Mouse (Mus musculus): Measurements from ENCODE around the gene 6430548M08Rik. TPM values are rescaled to one million over a fixed set of nuclear protein-coding genes. Genes with fewer than 3 reads are reported as not detected.
A peak's percentile ranks its signal among the peaks of the same experiment; 100 is the strongest.

The 6430548M08Rik gene
- polyA plus RNA-seq (2014; fragmentation: Nextera tagmentation; extraction: Ambion mirVana), result 9.8 and 11.2 TPM in 2 replicates

DNA sequence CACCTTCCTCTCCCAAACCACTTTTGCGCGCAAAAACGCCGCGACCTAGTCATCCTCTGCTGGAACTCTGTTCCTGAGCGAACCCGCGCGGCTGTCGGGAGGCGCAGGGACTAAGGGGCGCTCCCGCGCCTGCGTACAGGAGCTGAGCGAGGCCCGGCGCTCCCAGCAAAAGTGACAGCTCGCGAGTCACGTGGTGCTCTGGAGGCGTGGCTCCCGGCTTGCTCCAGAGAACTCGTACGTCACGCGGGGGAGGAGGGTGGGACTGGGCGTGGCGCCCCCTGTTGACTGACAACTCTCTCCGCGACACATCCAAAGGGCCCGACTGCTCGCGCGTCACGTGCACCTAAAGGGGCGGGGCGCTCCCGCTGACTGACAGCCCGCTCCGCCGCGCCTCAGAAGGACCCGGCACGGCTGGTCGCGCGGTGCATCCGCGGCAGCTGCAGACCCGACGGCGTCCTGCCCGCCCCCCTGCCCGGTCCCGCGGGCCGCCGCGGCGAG, at the start of gene 6430548M08Rik:
6430548M08Rik (plus strand) TSS at position 395 of the 498 bp plus-strand sequence.
- peak; percentile 100 for DNase-seq (ENCODE audit: low spot score)
- Histone ChIP-seq H3K27me3 (ENCODE audit: control insufficient read depth, insufficient read depth, low read length) (peaks cover 21% of the 10 kb centered on the region), H3K4me3 (ENCODE audit: low read depth, low read length) (peak within 1 kb of the TSS; percentile 54), H3K9me3 (ENCODE audit: control insufficient read depth, low read length) (no peaks in the 10 kb centered on the region), H3K9ac (ENCODE audit: low read depth, low read length) (peak within 1 kb of the TSS; percentile 64), H3K4me1 (replicated peaks; ENCODE audit: control insufficient read depth, insufficient read depth, low read length) (no peaks in the 10 kb centered on the region; the same call in 1 of the 2 replicates), H3K36me3 (ENCODE audit: control insufficient read depth, insufficient read depth, low read length) (no peaks in the 10 kb centered on the region), H3K4me2 (replicated peaks; ENCODE audit: low read depth, low read length) (peak within 1 kb of the TSS; percentile 66), H3K27ac (ENCODE audit: low read depth, low read length) (peak within 1 kb of the TSS; percentile 71)
- peak; percentile 96 for ATAC-seq (ENCODE audit: low FRiP score)
- WGBS, result under 1% methylated on average over 55 of the region's 61 CpGs

DNA sequence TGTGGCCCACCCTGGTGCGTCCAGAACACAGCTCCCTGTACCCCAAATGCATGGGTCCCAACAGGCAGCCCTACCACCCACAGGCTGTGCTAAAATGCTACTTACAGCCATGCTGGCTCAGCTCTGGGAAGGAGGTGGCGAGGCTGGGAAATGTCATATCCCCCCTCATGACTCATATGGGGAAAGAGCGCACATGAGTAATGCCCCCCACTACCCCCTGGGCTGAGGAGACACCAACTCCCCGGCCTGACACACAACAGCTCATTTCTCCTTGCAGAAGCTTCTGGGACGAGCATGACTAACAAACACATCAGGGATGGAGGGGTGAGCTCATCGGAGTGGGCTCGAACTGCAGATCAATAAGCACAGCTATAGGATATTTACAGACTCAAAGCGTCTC, 48.3 kb upstream of the 6430548M08Rik start:
- WGBS, result 92% methylated on average over 8 of the region's 8 CpGs
- Histone ChIP-seq H3K4me1 (replicated peaks; ENCODE audit: control insufficient read depth, insufficient read depth, low read length) (no peaks in the 10 kb centered on the region), H3K4me2 (replicated peaks; ENCODE audit: low read depth, low read length) (no peak overlapping the region), H3K9ac (ENCODE audit: low read depth, low read length) (no peak overlapping the region), H3K9me3 (ENCODE audit: control insufficient read depth, low read length) (no peaks in the 10 kb centered on the region), H3K36me3 (ENCODE audit: control insufficient read depth, insufficient read depth, low read length) (no peaks in the 10 kb centered on the region), H3K4me3 (ENCODE audit: low read depth, low read length) (no peak overlapping the region), H3K27ac (ENCODE audit: low read depth, low read length) (no peak overlapping the region), H3K27me3 (ENCODE audit: control insufficient read depth, insufficient read depth, low read length) (no peaks in the 10 kb centered on the region)
- ATAC-seq (ENCODE audit: low FRiP score) (no peak), DNase-seq (ENCODE audit: low spot score) (no peak)

DNA sequence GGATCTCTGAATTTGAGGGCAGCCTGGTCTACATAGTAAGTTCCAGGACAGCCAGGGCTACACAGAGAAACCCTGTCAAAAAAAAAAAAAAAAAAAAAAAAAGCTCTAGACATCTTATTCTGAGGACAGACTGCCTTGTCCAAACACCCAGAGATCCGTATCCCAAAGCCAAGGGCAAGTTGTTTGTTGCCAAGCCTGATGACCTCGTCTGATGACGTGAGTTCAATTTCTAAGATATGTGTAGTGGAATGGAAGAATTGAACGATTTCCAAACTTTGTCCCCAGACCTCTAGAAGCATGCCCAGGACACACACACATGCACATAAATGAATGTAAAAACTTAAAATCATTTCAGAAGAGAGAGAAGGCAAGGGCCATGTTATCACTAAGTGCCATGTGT, 47.7 kb upstream of the 6430548M08Rik start:
- H3K9ac ChIP-seq (ENCODE audit: low read depth, low read length), result no peak overlapping the region
- H3K27ac ChIP-seq (ENCODE audit: low read depth, low read length), result no peak overlapping the region
- no peaks in the 10 kb centered on the region for H3K27me3 ChIP-seq (ENCODE audit: control insufficient read depth, insufficient read depth, low read length)
- no peaks in the 10 kb centered on the region for H3K4me1 ChIP-seq (replicated peaks; ENCODE audit: control insufficient read depth, insufficient read depth, low read length)
- H3K4me2 ChIP-seq (replicated peaks; ENCODE audit: low read depth, low read length), result no peak overlapping the region
- no peak overlapping the region for H3K4me3 ChIP-seq (ENCODE audit: low read depth, low read length)
- 91% methylated on average over 4 of the region's 4 CpGs for WGBS
- no peaks in the 10 kb centered on the region for H3K36me3 ChIP-seq (ENCODE audit: control insufficient read depth, insufficient read depth, low read length)
- no peak for DNase-seq (ENCODE audit: low spot score)
- ATAC-seq (ENCODE audit: low FRiP score), result no peak
- H3K9me3 ChIP-seq (ENCODE audit: control insufficient read depth, low read length), result no peaks in the 10 kb centered on the region

DNA sequence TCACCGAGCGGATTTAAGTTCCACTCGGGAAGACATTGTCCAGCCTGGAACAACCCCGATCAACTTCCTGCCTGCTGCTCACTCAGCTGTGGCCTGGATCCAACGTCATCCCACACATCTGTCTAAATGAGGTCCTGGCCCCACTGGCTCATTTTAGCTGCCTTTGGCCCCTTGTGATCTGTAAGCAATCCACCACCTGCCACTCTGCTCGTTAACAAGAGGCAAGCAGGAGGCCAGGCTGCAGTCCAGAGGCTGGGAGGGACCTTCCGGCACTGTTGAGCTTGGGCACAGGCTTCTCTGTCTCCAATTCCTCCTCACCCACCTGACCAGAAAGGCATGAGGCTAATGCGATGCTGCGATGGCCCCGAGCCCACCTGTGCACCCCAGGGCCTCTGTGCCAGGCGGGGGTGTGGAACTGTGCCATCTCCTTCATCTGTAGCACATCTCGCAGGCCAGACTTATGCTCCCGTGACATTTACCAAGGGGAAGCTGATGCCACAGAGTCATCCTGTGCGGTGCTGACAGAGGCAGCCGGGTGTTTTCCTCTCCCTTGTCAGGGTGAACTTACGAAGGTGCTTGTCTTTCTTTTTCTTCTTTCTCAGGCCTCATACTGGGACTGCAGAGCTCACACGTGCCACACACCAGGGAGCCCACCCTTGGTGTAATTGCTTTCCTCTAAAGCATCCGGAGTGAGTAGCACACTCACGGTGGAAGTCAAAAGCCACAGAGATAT, 45.9 kb upstream of the 6430548M08Rik start:
- no peaks in the 10 kb centered on the region for H3K27me3 ChIP-seq (ENCODE audit: control insufficient read depth, insufficient read depth, low read length)
- H3K4me3 ChIP-seq (ENCODE audit: low read depth, low read length), result no peak overlapping the region
- ATAC-seq (ENCODE audit: low FRiP score) (no peak), DNase-seq (ENCODE audit: low spot score) (no peak)
- no peaks in the 10 kb centered on the region for H3K36me3 ChIP-seq (ENCODE audit: control insufficient read depth, insufficient read depth, low read length)
- H3K9ac ChIP-seq (ENCODE audit: low read depth, low read length), result no peak overlapping the region
- H3K4me1 ChIP-seq (replicated peaks; ENCODE audit: control insufficient read depth, insufficient read depth, low read length), result no peaks in the 10 kb centered on the region
- no peaks in the 10 kb centered on the region for H3K9me3 ChIP-seq (ENCODE audit: control insufficient read depth, low read length)
- 70% methylated on average over 19 of the region's 19 CpGs for WGBS
- no peak overlapping the region for H3K4me2 ChIP-seq (replicated peaks; ENCODE audit: low read depth, low read length)
- no peak overlapping the region for H3K27ac ChIP-seq (ENCODE audit: low read depth, low read length)

DNA sequence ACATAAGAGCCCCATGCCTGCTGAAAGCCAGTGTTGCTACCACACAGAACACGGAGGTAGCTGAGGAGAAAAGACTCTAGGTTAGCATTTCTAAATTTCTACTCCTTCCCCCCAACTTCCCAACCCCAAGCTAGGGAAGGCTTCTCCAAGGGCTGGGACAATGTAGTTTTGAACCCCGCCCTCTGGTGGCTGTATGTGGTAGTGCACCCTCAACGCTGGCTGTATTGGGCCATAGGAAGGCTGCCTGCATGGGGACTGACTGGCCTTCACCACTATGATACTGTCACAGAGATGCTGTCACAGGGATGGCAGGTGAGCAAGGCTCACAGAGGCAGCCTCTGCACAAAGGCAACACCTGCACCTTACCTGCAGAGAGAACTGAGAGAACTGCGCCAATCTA, 42.3 kb upstream of the 6430548M08Rik start:
- H3K4me2 ChIP-seq (replicated peaks; ENCODE audit: low read depth, low read length), result no peak overlapping the region
- H3K9ac ChIP-seq (ENCODE audit: low read depth, low read length), result no peak overlapping the region
- H3K27ac ChIP-seq (ENCODE audit: low read depth, low read length), result no peak overlapping the region
- DNase-seq (ENCODE audit: low spot score) (peak; percentile 91), ATAC-seq (ENCODE audit: low FRiP score) (0 out of 2 replicates have a peak, but pooled peaks have one; percentile 49)
- H3K9me3 ChIP-seq (ENCODE audit: control insufficient read depth, low read length), result no peaks in the 10 kb centered on the region
- H3K4me1 ChIP-seq (replicated peaks; ENCODE audit: control insufficient read depth, insufficient read depth, low read length), result no peaks in the 10 kb centered on the region
- H3K36me3 ChIP-seq (ENCODE audit: control insufficient read depth, insufficient read depth, low read length), result no peaks in the 10 kb centered on the region
- 33% methylated on average over 4 of the region's 4 CpGs for WGBS
- H3K4me3 ChIP-seq (ENCODE audit: low read depth, low read length), result no peak overlapping the region
- no peaks in the 10 kb centered on the region for H3K27me3 ChIP-seq (ENCODE audit: control insufficient read depth, insufficient read depth, low read length)

DNA sequence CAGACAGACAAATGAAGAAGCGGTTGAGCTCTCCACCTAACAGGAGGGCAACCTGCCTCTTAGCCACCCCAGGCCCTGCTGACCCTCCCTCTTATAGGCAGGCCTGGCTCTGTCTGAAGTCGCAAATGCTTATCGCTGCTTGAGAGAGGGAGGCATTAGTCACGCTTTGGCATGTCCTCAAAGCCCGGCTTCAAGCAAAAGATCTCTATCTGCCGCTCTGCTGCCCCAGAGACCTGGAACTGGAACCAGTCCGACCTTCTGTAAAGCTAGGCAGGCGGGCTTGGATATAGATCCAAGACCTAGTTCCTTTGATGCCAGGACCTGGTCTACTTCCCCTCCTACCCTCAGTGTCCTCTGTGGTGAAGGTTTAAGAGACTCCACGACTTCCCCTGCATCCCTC, 41.7 kb upstream of the 6430548M08Rik start:
- Histone ChIP-seq H3K4me3 (ENCODE audit: low read depth, low read length) (no peak overlapping the region), H3K4me1 (replicated peaks; ENCODE audit: control insufficient read depth, insufficient read depth, low read length) (no peaks in the 10 kb centered on the region), H3K36me3 (ENCODE audit: control insufficient read depth, insufficient read depth, low read length) (no peaks in the 10 kb centered on the region), H3K27me3 (ENCODE audit: control insufficient read depth, insufficient read depth, low read length) (no peaks in the 10 kb centered on the region), H3K27ac (ENCODE audit: low read depth, low read length) (no peak overlapping the region), H3K4me2 (replicated peaks; ENCODE audit: low read depth, low read length) (no peak overlapping the region), H3K9me3 (ENCODE audit: control insufficient read depth, low read length) (no peaks in the 10 kb centered on the region), H3K9ac (ENCODE audit: low read depth, low read length) (no peak overlapping the region)
- 62% methylated on average over 9 of the region's 9 CpGs for WGBS
- DNase-seq (ENCODE audit: low spot score) (no peak), ATAC-seq (ENCODE audit: low FRiP score) (no peak)

DNA sequence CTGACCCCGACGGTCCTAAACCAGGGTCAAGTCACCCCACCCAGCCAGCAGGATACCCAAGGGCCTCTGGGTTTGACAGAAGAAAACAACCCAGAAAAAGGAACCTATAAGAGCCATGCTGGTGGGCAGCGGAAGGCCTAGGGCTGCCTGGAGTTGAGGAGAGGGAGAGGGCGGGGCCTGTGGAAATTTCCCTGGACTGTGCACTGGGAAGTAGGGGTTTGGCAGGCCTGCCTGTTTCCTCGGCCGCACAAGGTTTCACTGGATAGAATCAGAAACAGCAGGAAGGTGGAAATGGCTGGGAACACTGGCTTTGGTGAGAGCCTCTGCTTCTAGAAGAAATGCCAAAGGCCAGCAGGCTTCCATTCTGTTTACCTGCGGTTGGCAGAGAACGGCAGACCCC, 41.1 kb upstream of the 6430548M08Rik start:
- 83% methylated on average over 8 of the region's 8 CpGs for WGBS
- H3K9ac ChIP-seq (ENCODE audit: low read depth, low read length), result no peak overlapping the region
- H3K4me3 ChIP-seq (ENCODE audit: low read depth, low read length), result no peak overlapping the region
- H3K27me3 ChIP-seq (ENCODE audit: control insufficient read depth, insufficient read depth, low read length), result no peaks in the 10 kb centered on the region
- DNase-seq (ENCODE audit: low spot score), result no peak
- no peaks in the 10 kb centered on the region for H3K9me3 ChIP-seq (ENCODE audit: control insufficient read depth, low read length)
- no peaks in the 10 kb centered on the region for H3K36me3 ChIP-seq (ENCODE audit: control insufficient read depth, insufficient read depth, low read length)
- no peak overlapping the region for H3K27ac ChIP-seq (ENCODE audit: low read depth, low read length)
- ATAC-seq (ENCODE audit: low FRiP score), result no peak
- no peaks in the 10 kb centered on the region for H3K4me1 ChIP-seq (replicated peaks; ENCODE audit: control insufficient read depth, insufficient read depth, low read length)
- H3K4me2 ChIP-seq (replicated peaks; ENCODE audit: low read depth, low read length), result no peak overlapping the region

DNA sequence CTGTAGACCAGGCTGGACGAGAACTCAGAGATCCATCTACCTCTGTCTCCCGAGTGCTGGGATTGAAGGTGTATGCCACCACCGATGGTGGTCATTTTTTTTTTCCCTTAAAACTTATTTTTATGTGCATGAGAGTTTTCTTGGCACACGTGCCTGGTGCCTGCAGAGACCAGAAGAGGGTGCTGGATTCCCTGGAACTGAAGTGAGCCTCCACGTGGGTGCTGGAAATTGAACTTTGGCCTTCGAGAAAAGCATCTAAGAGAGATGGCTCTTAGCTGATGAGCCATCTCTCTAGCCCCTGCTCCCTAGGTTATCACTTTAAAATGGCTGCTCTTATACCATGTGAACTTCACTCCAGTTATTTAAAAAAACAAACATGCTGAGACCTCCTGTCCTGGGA, 39.4 kb upstream of the 6430548M08Rik start:
- no peak overlapping the region for H3K4me3 ChIP-seq (ENCODE audit: low read depth, low read length)
- H3K4me1 ChIP-seq (replicated peaks; ENCODE audit: control insufficient read depth, insufficient read depth, low read length), result no peaks in the 10 kb centered on the region
- no peak overlapping the region for H3K9ac ChIP-seq (ENCODE audit: low read depth, low read length)
- ATAC-seq (ENCODE audit: low FRiP score), result no peak
- no peak overlapping the region for H3K4me2 ChIP-seq (replicated peaks; ENCODE audit: low read depth, low read length)
- WGBS, result 80% methylated on average over 6 of the region's 6 CpGs
- no peaks in the 10 kb centered on the region for H3K27me3 ChIP-seq (ENCODE audit: control insufficient read depth, insufficient read depth, low read length)
- H3K36me3 ChIP-seq (ENCODE audit: control insufficient read depth, insufficient read depth, low read length), result no peaks in the 10 kb centered on the region
- no peak for DNase-seq (ENCODE audit: low spot score)
- no peaks in the 10 kb centered on the region for H3K9me3 ChIP-seq (ENCODE audit: control insufficient read depth, low read length)
- no peak overlapping the region for H3K27ac ChIP-seq (ENCODE audit: low read depth, low read length)

DNA sequence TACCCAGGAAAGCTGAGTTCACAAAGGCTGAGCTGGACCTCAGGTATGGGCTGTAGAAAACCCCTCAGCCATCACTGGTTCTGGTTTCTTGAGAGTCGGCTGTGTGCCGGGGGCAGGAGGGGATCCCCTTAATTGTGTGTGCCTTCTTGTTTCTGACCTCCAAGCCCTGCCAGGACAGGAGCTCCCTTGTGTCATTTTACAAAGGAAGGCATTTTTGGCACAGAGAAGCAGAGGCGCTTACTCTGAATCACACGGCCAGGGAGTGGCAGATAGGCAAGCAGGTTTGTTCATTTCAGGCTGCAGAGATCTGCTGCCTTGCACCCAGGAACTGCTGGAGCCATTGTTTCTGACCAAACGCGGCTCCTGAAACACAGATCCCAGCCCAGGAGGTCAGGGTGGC, 38.6 kb upstream of the 6430548M08Rik start:
- Histone ChIP-seq H3K9me3 (ENCODE audit: control insufficient read depth, low read length) (no peaks in the 10 kb centered on the region), H3K36me3 (ENCODE audit: control insufficient read depth, insufficient read depth, low read length) (no peaks in the 10 kb centered on the region), H3K27ac (ENCODE audit: low read depth, low read length) (no peak overlapping the region), H3K4me1 (replicated peaks; ENCODE audit: control insufficient read depth, insufficient read depth, low read length) (no peaks in the 10 kb centered on the region), H3K4me3 (ENCODE audit: low read depth, low read length) (no peak overlapping the region), H3K27me3 (ENCODE audit: control insufficient read depth, insufficient read depth, low read length) (no peaks in the 10 kb centered on the region), H3K4me2 (replicated peaks; ENCODE audit: low read depth, low read length) (no peak overlapping the region), H3K9ac (ENCODE audit: low read depth, low read length) (no peak overlapping the region)
- WGBS, result 58% methylated on average over 6 of the region's 6 CpGs
- DNase-seq (ENCODE audit: low spot score) (no peak), ATAC-seq (ENCODE audit: low FRiP score) (no peak)

All from hindbrain, embryonic 11.5 days (tissue).